Mouse (Mus musculus): ENCODE measurements around the gene Nolc1.
A peak's percentile ranks its signal among the peaks of the same experiment; 100 is the strongest.
"Not testable (repeated sequence)": the region's sequence is repeated elsewhere in the genome, so short reads cannot be mapped to it uniquely, and the experiment has no call there.

The Nolc1 gene

GRCm38 (mm10) chr19:46091641-46092040 is 16.0 kb downstream of the Nolc1 start:
- DNase-seq (ENCODE audit: low spot score in 2 of 2): no peak

GRCm38 (mm10) chr19:46094144-46094543 is 18.5 kb downstream of the Nolc1 start:
- no peak for DNase-seq (ENCODE audit: low spot score in 2 of 2)

GRCm38 (mm10) chr19:46095291-46095690 is 19.6 kb downstream of the Nolc1 start:
- peak in 1 of 2 experiments; percentile 39 for DNase-seq (ENCODE audit: low spot score in 2 of 2)

GRCm38 (mm10) chr19:46096396-46096795 is 20.7 kb downstream of the Nolc1 start:
- no peak for DNase-seq (ENCODE audit: low spot score in 2 of 2)

- DNase-seq (ENCODE audit: low spot score in 2 of 2): no peak
These were observed 23.9 kb downstream of the Nolc1 start for GRCm38 (mm10) chr19:46099561-46099960.

- no peak for DNase-seq (ENCODE audit: low spot score in 2 of 2)
These were observed 27.9 kb downstream of the Nolc1 start for GRCm38 (mm10) chr19:46103437-46104186.

- DNase-seq (ENCODE audit: low spot score in 2 of 2): no peak
These were observed 28.5 kb downstream of the Nolc1 start for GRCm38 (mm10) chr19:46104187-46104557.

- DNase-seq (ENCODE audit: low spot score in 2 of 2): no peak
These were observed 34.6 kb downstream of the Nolc1 start for GRCm38 (mm10) chr19:46110214-46110613.

- DNase-seq (ENCODE audit: low spot score in 2 of 2): no peak
These were observed 35.1 kb downstream of the Nolc1 start for GRCm38 (mm10) chr19:46110781-46111180.

GRCm38 (mm10) chr19:46114617-46115016 is 39.0 kb downstream of the Nolc1 start:
- no peak for DNase-seq (ENCODE audit: low spot score in 2 of 2)

- no peak for DNase-seq (ENCODE audit: low spot score in 2 of 2)
These were observed 43.8 kb downstream of the Nolc1 start for GRCm38 (mm10) chr19:46119458-46119857.

GRCm38 (mm10) chr19:46120872-46121271 is 45.2 kb downstream of the Nolc1 start:
- no peak for DNase-seq (ENCODE audit: low spot score in 2 of 2)

GRCm38 (mm10) chr19:46123876-46124275 is 48.2 kb downstream of the Nolc1 start:
- no peak for DNase-seq (ENCODE audit: low spot score in 2 of 2)

- no peak for DNase-seq (ENCODE audit: low spot score in 2 of 2)
These were observed 49.0 kb downstream of the Nolc1 start for GRCm38 (mm10) chr19:46124651-46125050.

- no peak for DNase-seq (ENCODE audit: low spot score in 2 of 2)
These were observed 50.6 kb downstream of the Nolc1 start for GRCm38 (mm10) chr19:46126301-46126700.

- DNase-seq (ENCODE audit: low spot score in 2 of 2): not testable (repeated sequence)
These were observed 54.1 kb downstream of the Nolc1 start for GRCm38 (mm10) chr19:46129737-46130136.

GRCm38 (mm10) chr19:46131283-46131682 is 55.6 kb downstream of the Nolc1 start:
- no peak for DNase-seq (ENCODE audit: low spot score in 2 of 2)

GRCm38 (mm10) chr19:46131694-46132525 is 56.2 kb downstream of the Nolc1 start, which contains the start of gene Elovl3:
Elovl3 (plus strand) TSS chr19:46131897.
- no peak for DNase-seq (ENCODE audit: low spot score in 2 of 2)

GRCm38 (mm10) chr19:46132577-46132976 is 56.9 kb downstream of the Nolc1 start:
- no peak for DNase-seq (ENCODE audit: low spot score in 2 of 2)
